Mouse (Mus musculus) lung, adult 18-20 months (tissue): Measurements from ENCODE around the gene Xpa.
A peak's percentile ranks its signal among the peaks of the same experiment; 100 is the strongest.

ENCODE experiments used
- DNase-seq, 2 experiments: peaks; one replicate each; pipeline ENCODE4 v3.0.0; 2022; ENCODE audit warnings: mixed read lengths in 2 of 2

Xpa gene

DNA sequence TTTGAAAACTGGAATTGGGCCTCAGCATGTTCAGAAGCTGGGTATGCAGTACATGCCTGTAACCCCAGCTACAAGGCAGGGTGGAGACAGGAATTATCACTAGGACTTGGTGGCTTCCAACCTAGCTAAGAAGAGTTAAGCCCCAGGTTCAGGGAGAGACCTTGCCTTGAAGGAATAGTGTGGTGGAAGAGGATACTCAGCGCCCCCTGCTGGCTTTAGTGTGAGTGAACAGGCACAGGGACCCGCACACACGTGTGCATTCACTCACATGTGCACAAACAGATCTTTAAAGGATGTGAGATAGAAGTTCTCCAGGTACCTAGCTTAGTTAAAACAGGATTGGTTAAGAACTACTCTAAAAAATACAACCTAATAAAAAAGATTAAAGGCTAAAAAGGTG is 51.8 kb downstream of the Xpa start:
- DNase-seq = no peak

DNA sequence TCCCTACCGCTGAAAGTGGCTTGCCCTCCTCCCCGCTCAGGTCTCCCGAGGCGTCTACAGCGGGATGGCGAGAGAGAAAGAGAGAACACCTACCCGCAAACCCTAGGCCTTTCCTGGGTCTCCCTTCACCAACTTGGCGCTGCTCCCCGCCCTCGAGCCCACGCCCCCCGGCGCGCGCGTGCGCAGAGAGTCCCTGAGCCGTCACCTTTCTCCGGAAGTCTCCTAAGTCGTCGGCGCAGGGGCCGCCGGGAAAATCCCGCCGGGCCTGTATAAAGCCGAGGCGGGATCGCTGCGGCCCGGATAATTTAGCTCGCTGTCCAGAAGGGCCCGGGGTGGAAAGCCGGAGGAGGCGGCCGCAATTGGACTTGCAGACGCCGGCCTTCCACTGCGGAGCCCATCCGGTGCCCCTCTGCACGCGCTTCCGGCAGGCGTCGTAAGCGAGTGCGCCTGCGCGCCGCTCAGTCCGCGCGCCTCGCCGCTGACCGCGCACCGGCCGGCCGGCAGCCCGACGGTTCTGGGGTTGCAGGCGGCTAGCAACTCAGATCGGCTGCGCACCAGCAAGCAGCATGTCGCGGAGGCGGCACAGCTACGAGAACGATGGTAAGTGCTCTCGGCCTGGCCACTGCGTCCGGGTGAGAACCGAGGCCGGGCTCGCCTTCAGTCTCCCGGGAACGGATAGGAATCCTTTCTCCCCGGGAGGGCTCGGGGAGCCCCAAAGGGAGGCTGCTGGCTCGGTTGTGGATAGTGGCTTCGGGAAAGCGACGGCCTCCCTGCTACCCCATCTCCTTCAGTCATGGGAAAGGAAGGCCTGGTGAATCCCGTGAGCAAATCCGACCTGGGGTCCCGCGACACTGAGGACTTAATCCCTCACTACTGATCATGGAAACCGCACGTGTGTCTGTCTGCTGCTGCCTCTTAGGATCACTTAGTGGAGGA is 57.6 kb downstream of the Xpa start, which contains the start of the genes Ncbp1 and Tstd2:
Gene Ncbp1, plus strand, starts transcription at position 327 of the 936 bp plus-strand sequence.
Gene Tstd2, minus strand, starts transcription at position 408 of the 936 bp plus-strand sequence.
- peak; percentile 89 to 91 for DNase-seq

GRCm38 (mm10) chr4:46137629-46138286 is 58.4 kb downstream of the Xpa start:
- no peak for DNase-seq

DNA sequence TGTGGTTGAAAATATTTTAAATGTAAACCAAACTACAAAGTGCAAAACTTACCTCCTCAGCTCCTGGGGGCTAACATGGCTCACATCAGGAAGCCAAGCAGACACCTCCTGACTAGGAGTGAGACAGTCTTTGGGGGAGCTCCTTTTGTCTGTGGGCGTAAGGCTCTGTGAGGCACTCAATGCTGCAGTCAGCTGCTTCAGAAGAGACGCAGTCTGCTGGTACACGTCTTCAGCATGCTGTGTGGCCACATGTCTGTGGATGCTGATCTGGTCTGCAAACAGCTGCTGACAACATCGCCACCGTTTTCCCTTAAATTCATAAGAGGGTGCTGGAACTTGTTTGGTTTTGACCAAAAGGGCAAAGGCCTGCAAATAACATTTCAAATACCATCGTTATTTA is 64.3 kb downstream of the Xpa start:
- no peak for DNase-seq

GRCm38 (mm10) chr4:46130221-46130620 is 65.9 kb downstream of the Xpa start:
- DNase-seq = peak; percentile 34 to 51

GRCm38 (mm10) chr4:46129311-46130004 is 66.7 kb downstream of the Xpa start:
- no peak for DNase-seq

DNA sequence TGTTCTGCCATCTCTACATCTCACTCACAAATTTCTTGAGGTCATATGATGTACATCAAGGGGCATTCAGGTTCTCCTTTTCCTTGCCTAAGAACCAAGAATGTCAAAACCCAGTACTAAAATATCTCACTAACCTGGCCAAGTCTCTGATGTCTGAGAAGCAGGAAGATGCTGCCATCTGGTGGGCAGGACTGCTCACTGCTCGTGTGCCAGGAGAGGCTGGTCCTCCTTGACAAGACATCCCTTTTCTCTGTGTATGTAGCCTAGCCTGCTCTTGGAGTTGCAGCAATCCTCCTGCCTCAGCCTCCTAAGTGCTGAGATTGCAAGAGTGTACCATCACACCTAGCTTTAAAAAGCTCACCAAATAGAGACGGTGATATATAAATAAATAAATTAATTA is 69.6 kb downstream of the Xpa start:
- DNase-seq = peak; percentile 53 to 60

DNA sequence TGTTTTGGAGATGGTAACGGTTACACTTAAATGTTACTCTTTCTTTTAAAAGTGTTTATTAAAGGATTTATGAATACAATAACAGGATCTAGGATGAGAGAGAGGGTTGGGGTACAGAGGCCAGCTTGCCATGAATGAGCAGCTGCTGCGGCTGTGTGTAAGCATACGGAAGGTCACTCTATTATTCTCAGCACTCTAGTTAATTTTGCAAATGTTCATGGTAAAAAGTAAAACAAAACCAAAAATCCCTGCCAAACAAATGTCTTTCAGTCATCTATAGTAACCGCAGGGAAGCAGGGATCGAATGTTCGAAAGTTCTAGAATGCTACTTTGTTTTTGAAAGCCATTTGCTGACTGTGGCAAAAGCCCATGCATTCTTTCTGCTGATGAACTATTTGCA is 72.8 kb downstream of the Xpa start:
- no peak for DNase-seq

DNA sequence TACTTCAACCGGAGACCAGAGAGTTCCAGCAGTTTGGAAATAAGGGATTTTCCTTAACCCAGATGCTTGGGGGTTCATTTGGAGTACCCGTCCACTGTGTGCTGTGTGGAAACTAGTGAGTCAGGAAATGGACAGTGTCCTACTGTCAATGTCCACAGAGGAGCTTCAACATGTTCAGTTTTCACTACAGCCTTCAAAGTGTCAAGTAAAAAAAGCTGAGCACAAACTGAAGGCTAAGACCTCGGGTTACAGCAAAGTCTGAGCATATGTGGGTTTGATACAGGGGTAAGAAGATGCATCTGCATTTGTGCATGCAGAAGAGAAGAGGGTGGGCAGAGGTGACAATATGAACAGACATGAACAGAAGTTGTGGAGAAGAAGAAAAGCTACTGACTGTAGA is 75.3 kb downstream of the Xpa start:
- DNase-seq = no peak

DNA sequence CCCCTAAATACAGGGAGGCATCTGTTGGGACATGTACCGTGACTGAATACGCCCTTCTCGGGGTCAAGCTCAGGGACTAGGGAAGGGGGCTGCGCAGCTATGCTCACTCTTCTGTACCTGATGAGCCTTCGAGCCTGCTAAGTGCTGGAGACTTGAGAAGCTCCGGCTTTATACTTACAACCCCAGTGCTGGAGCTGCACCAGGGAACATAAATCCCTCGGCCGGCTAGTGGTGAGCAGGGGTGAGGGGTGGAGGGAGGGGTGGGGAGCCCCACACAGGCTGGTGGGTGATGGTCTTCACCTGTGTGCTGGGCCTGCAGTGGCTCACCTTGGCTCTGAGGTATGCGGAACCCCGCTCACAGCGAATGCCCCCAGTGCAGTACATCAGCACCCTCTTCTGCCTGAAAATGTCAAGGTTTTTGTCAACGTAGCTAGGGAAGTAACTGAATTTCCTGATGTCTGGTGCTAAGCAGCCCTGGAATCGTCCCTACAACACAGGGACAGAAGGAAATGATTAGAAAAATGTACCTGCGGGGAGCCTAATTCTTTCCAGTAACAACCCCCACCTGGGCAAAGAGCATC is 76.5 kb downstream of the Xpa start:
- no peak for DNase-seq

DNA sequence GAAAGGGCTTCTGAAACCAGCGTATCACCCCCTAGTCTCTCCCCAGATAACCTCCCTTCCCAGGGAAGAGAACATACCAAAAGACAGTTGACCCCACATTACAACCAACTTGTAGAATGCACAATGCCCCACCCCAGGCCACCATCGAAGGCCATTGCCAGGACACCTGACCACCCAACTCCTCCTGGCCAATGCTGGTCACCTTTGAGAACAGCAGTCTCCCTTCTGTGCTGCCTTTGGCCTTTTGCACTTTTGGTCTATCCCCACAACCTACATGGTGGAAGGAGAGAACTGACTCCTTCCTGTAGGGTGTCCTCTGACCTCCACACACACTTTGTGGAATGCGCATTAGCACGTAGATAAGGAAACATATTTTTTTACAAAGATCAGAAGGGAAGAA is 78.6 kb downstream of the Xpa start:
- DNase-seq = no peak

GRCm38 (mm10) chr4:46116544-46117175 is 79.5 kb downstream of the Xpa start:
- no peak for DNase-seq

- DNase-seq = no peak
Measured at GRCm38 (mm10) chr4:46115308-46115707, 80.8 kb downstream of the Xpa start.

GRCm38 (mm10) chr4:46111361-46111760 is 84.8 kb downstream of the Xpa start:
- no peak for DNase-seq

- no peak for DNase-seq
Measured at GRCm38 (mm10) chr4:46110084-46110483, 86.0 kb downstream of the Xpa start.
